Mouse (Mus musculus): ENCODE results near the gene Poldip3.

Gene Poldip3

GRCm38 (mm10) chr15:83149196-83150072, at the start of gene Poldip3:
Gene Poldip3 (minus strand): TSS chr15:83149384.
- peak; percentile 97 for DNase-seq

GRCm38 (mm10) chr15:83193413-83193812, 44.2 kb upstream of the Poldip3 start:
- peak; percentile 9 for DNase-seq

GRCm38 (mm10) chr15:83182351-83182750, 33.2 kb upstream of the Poldip3 start:
- DNase-seq, result no peak

GRCm38 (mm10) chr15:83181800-83182330, 32.7 kb upstream of the Poldip3 start:
- no peak for DNase-seq

- DNase-seq, result no peak
These were observed 30.8 kb upstream of the Poldip3 start for GRCm38 (mm10) chr15:83180004-83180403.

- no peak for DNase-seq
These were observed 27.5 kb upstream of the Poldip3 start for GRCm38 (mm10) chr15:83176653-83177052.

GRCm38 (mm10) chr15:83173914-83174884, 25.0 kb upstream of the Poldip3 start:
- no peak for DNase-seq

GRCm38 (mm10) chr15:83172492-83173429, 23.6 kb upstream of the Poldip3 start, which contains the start of gene Cyb5r3:
Gene Cyb5r3 (minus strand): TSS chr15:83172592.
- DNase-seq, result no peak

GRCm38 (mm10) chr15:83171712-83172481, 22.7 kb upstream of the Poldip3 start:
- DNase-seq, result peak; percentile 97

- no peak for DNase-seq
These were observed 21.9 kb upstream of the Poldip3 start for GRCm38 (mm10) chr15:83170956-83171659.

- no peak for DNase-seq
These were observed 20.9 kb upstream of the Poldip3 start for GRCm38 (mm10) chr15:83169772-83170722.

- DNase-seq, result no peak
These were observed 19.9 kb upstream of the Poldip3 start for GRCm38 (mm10) chr15:83168875-83169771.

- no peak for DNase-seq
These were observed 19.1 kb upstream of the Poldip3 start for GRCm38 (mm10) chr15:83168311-83168710.

- DNase-seq, result no peak
These were observed 18.4 kb upstream of the Poldip3 start for GRCm38 (mm10) chr15:83167550-83168065.

- no peak for DNase-seq
These were observed 17.9 kb upstream of the Poldip3 start for GRCm38 (mm10) chr15:83167126-83167525.

GRCm38 (mm10) chr15:83166642-83167041, 17.5 kb upstream of the Poldip3 start:
- no peak for DNase-seq

GRCm38 (mm10) chr15:83165526-83166315, 16.5 kb upstream of the Poldip3 start:
- no peak for DNase-seq

Measured in kidney, adult 11 months (tissue).